Mouse (Mus musculus) gastrocnemius, postnatal 14 days (tissue): ENCODE results near the gene Uncx. TPM values are rescaled to one million over a fixed set of nuclear protein-coding genes. Genes with fewer than 3 reads are reported as not detected.

Source experiments
- DNase-seq: peaks from one replicate; pipeline ENCODE4 v3.0.0; 2021; ENCODE audit warnings: mixed read lengths
- intact Hi-C: fragments of 180-260 bp; cut with DNase I; formaldehyde crosslinking; loops from one replicate; pipeline ENCODE4 v1.15.1; 2025; ENCODE audit warnings: low total_unique reads
- total RNA-seq, 2 experiments: library from RNA; stranded (reverse); gene quantifications; 2 replicates each; pipeline ENCODE4 v1.2.3; 2021

Gene Uncx
- total RNA-seq, 2 experiments from 2014 or later = not detected

DNA sequence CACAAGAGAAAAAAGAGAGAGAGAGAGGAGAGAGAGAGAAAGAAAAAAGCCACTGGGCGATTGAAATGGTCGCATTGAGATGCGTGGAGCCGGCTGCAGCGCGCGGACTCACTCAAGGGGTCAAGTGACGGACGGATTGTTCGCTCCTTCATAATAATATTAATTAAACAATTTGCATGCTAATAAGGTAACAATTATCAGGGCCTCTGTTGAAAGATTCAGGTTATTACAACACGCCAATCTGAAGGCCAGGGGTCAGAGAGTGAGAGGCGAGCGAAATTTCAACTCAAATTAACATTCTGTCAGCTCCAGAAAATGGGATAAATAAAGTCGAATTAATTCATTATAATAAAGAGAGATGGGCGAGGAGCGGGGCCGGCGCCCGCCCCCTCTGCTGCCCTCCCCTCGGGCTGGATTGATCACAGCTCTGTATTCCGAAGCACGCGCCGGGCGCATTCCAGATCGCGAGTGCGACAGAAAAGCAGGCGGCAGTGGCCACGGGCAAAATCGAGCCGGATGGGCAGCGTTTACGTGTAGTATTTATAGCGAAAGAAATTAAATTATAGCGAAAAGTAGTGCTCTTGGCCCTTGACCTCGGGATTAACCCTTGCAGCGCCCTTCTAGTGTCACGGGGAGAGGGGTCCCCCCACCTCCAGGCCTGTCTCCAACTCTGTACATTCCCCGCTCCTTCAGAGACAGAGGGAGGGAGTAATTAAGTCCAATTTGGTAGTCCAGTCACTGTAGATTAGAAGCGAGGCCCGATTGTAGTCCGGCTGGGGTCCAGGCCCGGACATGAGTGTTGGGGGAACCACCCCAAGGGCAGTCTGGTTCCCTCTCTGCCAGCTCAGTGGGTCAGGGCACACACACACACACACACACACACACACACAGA, 1.9 kb upstream of the Uncx start:
- no peak for DNase-seq
- intact Hi-C loops = no loop called here

DNA sequence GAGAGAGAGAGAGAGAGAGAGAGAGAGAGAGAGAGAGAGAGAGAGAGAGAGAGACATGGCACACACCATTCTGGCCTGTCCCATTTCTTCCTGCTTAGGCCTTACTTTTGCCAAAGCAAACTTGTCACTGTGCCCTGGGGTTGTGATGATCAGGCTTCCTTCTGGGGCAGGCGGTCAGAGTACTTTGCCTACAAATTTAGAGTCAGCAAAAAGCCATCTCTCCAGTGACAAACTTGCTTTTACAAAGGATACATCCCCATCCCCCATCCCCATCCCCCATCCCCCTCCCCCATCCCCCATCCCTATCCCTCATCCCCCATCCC, 1.3 kb upstream of the Uncx start:
- DNase-seq = no peak
- intact Hi-C loops = no loop called here

DNA sequence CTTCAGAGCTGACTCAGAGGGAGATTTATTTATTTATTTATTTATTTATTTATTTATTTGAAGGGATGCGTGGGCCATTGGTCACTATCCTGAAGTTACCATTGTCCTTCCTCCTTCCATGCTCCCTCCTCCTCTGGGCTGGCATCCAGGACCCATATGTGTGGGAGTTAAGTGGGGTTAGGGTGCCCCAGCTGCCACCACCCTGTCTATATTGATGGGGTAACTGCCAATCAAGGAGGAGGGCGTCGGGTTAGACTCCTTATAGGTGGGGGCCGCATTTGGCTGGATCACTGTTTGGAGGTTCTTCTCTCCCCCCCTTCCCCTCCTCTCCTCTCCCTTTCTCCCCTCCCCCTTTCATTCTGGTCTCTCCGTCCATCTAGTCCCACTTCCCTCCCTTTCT, 738 bp upstream of the Uncx start:
- intact Hi-C loops = no loop called here
- DNase-seq = no peak

DNA sequence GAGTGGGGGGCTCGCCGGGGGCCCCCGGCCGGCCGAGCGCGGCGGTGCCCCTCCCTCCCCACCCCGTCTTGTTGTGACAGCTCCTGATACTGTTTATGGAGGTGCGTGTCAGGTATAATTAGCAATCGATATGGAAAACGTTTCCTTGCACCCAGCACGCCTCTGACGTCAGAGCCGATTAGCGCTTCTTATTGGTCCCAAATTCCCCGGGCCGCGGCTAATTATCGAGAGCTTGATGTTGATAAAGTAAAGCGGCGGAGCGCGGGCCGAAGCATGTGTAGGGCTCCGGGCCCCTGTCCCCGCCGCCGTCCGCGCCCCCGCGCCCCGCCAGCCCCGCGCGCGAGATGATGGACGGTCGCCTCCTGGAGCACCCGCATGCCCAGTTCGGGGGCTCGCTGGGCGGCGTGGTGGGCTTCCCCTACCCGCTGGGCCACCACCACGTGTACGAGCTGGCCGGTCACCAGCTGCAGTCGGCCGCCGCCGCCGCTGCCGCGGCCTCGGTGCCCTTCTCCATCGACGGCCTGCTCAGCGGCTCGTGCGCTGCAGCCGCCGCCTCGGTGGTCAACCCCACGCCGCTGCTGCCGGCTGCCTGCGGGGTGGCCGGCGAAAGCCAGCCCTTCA, 466 bp downstream of the Uncx start:
- no peak for DNase-seq
- intact Hi-C loops = no loop called here

DNA sequence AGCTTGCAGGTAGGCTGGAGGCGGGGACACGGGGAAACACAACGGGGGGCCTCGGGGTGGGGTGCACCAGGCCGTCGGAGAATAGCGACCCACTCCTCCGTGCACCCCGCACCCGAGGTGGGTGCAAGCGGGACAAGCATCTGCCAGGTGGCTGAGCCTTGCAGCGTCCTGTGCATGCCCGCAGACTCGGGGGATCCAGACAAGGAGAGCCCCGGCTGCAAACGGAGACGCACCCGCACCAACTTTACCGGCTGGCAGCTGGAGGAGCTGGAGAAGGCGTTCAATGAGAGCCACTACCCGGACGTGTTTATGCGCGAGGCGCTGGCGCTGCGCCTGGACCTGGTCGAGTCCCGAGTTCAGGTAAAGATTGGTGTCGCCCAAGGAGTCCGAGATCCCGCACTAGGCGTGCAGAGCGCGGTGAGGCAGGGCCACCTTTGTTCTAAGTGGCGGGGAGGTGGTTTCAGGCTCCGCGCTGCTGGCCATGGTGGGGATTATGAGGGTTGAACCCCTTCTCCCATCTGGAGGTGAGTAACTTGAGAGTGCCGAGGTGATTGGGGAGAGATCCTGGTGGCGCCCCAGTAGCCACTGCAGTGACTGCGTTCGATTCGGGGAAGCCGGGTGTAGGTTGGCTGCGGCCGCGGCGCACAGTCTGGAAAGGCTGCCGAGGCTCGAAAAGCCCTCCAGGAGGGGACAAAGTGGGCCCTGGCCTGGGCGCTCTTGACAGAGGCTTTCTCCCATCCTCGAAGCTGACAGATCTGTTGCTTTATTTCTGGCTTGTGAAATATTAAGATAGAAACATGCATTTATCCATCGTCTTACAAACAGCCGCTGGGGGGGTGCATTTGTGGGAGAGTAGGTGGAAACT, 1.2 kb downstream of the Uncx start:
- intact Hi-C loops = no loop called here
- DNase-seq = no peak

DNA sequence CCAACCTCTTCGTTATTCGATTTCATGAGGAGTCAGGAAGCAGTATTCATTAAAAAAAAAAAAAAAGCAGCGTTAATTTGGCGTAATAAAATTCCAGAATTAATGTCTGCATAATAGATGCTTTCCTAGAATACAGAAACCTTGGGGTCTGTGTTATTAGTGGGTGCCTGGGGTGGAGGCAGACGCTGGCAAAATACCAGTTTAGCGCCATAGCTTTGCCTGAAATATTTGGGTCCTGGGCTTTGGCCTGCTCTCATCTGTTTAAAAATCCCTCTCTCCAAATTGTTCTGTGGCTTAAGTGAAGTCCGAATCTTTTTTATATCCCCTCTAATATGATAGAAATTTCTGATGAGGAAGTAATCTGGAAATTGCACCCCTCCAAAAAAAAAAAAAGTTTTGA, 1.9 kb downstream of the Uncx start:
- no peak for DNase-seq
- intact Hi-C loops = no loop called here

DNA sequence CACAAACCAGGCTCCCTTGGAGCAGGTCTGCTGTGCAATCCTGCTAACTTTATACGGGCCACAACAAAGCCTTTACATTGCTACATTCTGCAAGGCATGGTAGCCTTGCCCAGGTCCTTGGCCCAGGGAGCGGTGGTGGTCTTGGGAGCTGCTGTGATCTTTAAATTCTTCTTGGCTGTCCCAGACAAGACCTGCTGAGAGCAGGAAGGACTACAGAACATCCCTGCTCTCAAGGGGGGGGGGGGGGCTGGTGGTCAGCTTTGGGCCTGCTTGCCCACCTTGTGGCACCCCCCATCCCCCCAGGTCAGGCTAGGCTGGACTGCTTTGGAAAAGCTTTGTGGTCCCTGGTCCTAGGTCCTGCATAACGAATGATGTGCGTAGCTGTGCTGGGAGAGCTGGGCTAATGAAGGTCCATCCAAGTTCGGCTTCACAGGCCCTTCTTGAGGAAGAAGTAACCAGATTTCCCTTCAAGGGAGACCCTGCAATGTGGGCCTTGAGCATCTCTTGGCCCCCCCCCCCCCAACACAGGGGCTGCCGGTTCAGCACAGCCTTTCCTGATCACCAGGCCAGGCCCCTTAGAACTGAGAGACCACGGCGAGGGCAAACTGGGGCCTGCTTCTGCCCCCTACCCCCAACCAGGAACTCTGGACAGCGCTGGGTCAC, 2.5 kb downstream of the Uncx start:
- DNase-seq = no peak
- intact Hi-C loops = no loop called here

DNA sequence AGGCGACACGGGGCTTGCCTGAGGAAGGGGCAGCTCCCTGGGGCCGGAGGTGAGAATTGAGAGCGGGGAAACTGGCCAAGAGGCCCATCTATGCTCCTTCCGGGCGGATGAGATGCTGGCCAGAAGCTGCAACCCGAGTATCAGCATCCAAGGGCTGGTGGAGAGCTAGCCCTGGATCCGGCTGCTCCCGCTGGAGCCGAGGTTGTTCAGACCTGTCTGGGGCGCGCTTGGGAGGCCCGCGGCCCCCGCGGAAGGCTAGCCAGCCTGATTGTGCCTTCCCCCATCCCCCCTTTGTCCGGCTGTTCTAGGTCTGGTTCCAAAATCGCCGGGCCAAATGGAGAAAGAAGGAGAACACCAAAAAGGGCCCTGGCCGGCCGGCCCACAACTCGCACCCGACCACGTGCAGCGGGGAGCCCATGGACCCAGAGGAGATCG, 3.1 kb downstream of the Uncx start:
- DNase-seq = no peak
- intact Hi-C loops = no loop called here

DNA sequence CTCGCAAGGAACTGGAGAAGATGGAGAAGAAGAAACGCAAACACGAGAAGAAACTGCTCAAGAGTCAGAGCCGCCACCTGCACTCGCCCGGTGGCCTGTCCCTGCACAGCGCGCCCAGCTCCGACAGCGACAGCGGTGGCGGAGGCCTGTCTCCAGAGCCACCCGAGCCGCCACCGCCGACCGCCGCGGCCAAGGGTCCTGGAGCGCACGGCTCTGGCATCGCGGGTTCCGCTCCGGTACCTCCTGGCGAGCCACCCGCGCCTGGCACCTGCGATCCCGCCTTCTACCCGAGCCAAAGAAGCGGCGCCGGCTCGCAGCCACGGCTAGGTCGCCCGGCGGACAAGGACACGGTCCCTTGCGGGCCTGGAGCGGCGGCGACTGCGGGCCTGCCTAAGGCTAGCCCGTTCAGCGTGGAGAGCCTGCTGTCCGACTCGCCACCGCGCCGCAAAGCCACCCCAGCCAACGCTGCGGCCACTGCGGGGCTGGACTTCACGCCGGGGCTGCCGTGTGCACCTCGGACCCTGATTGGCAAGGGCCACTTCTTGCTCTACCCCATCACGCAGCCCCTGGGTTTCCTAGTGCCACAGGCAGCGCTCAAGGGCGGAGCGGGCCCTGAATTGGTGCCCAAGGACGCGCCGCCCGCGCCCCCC, 3.6 kb downstream of the Uncx start:
- intact Hi-C loops = no loop called here
- DNase-seq = no peak

DNA sequence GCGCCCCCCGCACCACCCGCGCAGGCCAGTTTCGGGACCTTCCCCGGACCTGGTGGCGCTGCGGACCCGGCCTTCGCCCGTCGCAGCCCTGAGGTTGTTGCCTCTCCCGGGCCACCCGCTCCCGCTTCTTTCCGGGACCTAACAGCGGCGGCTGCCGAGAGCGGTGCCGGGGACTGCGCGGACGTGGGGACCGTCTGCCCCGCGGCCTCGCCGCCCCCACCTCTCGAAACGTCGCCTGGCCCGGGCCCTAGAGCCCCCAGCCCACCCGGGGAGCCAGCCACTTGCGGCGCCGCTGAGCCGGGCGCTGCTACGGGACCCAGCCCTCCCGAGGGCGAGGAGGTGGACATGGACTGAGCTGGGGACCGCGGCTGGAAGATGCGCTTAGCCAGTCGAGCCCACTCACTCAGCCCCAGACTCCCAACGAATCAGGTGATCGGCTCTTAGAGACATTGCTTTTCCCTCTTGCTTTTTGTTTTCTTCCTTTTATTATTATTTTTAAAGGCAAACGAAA, 4.2 kb downstream of the Uncx start:
- intact Hi-C loops = no loop called here
- DNase-seq = no peak

DNA sequence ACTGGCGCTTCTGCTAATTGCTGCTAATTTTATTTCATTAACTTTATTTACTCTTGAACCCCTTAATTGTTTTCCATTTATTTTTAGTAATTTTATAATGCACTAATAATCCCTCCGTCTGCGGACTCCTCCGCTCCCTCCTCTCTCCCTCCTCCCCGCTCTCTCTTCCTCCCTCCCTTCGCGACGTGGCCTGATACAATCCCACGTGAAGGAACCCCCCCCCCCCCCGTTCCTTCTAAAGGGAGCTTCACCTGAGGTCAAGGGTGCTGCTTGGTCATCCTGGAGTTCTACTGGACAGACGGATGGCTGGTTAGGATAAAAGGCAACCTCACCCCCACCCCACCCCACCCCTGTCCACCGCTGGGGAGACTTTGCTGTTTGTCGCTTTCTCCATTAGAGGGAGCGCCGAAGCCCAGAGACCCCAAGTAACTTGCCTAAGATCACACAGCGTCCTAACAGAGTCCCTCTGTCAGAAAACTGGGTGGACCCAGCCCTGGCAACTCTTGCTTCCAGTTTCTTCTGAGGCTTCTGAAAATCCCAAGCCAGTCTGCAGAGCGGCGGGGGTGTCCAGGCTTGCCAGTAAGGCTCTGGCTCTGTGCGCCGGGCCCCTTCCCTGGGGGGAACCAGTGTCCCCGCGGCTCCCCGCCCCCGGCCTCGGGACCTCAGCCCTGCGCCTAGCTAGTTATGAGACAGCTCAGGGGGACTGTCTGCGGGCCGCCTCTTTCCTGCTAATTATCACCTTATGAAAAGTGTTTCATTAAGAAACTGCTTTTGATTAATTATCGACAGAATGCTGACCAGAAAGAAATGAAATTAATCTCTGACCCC, 10.4 kb downstream of the Uncx start:
- intact Hi-C loops = no loop called here
- DNase-seq = no peak

DNA sequence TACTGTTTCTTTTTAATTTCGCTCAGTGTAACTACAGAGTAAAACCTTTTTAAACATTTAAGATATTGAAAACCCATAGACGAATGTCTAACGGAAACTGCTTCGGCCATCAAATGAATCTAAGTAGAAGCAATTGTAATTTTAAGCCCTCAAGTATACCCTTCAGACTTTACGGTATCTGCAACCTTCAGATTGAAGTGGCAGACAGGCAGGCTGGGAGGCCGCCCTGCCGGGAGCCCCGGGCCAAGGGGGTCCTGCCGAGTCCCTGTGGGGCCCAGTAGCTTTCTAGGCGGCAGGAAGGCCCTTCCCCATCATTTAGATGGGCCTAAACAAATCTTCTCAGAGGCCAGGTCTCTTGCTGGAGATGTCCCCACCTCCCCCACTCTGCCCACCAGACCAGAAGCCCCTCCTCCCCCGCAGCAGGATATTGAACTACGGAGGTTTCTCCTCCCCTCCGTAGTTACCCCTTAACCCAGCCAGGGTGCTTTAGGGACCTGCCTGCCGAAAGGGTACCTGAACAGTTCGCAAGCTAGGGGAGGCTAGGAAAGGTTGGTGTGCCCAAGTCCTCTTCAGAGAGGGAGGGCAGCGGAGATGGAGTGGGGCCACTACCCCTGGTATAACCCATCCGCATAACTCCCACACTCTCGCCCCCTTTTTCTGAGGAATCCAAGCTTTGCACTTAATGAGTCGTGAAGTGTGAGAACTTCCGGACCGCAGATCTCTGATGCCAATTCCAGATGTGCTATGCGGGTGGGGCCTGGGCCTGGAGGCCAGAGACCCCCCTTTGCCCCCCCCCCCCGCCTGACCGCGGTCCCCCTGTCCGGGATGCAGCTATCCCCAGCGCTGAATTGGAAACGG, 11.4 kb downstream of the Uncx start:
- DNase-seq = no peak
- intact Hi-C loops = no loop called here

DNA sequence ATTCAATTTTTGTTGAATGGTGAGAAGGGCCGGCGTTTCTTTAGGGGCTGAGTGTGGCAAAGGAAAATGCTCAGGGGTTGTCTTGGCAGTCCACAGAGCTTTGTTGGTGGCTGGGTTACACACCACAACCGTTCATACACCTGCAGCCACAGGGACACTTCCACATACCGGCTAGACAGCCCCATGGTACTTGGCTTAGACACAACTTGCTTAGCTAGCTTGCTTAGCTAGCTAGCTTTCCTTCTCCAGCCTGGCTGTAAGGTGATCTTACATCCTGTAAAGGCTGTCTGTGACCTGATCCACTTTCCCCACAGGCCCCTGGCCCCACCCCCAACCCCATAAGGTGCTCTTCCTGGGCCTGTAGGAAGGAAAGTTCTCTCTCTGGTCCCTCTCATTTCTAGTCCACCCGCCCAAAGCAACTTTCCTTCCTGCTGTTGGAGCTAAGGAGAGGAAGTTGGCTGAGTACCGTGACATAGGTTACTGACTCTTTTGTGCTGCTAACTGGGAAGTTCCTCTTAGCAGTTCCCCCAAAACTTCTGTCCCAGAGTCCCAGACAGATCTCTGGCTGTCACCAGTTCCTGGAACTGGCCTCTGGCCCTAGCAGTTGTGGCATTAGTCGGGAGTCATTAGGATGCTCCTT, 12.3 kb downstream of the Uncx start:
- intact Hi-C loops = no loop called here
- DNase-seq = no peak

DNA sequence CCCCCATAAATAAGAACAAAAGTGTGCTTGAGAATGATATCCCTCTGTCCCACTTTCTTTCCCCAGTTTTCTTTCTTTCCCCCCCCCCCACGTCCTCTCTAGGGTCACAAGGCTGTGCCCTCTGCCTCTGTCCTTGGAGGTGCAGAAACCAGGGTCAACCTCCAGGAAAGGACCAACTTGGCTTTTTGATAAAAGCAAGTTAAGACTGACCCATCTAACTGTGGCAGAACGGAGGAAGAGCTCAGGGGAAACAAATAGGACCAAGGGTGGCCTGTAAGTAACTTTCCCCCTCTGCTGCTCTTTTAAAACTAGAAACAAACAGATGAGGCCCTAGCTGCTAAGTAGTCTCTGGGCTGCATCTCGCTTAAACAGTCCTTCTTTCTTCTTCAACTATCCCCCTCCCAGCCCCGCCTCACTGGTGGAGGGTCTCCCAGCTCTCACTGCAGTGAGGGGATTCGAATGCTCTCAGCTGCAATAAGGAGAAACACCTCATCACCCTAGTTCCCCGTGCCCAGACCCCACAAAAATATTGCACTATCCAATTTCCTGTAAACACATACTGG, 12.9 kb downstream of the Uncx start:
- intact Hi-C loops = no loop called here
- DNase-seq = no peak

DNA sequence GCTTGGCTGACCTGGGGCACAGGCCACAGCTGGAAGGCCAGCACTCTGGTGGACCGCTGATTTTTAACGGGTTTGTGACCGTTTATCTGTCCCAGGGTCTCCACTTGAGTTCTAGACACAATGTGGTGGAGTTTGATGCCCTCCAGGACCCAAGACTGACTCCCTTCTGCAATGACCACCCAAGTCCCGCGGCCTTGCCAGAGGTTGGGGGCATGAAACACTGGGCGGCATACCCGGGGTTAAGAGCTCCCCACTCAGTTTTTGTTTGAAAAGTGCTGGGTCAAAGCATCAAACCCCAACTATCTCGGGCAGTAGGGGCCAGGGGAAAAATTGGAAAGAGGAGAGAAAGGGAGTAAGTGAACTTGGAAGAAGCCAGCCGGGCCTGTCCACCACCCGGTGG, 13.8 kb downstream of the Uncx start:
- intact Hi-C loops = no loop called here
- DNase-seq = no peak

DNA sequence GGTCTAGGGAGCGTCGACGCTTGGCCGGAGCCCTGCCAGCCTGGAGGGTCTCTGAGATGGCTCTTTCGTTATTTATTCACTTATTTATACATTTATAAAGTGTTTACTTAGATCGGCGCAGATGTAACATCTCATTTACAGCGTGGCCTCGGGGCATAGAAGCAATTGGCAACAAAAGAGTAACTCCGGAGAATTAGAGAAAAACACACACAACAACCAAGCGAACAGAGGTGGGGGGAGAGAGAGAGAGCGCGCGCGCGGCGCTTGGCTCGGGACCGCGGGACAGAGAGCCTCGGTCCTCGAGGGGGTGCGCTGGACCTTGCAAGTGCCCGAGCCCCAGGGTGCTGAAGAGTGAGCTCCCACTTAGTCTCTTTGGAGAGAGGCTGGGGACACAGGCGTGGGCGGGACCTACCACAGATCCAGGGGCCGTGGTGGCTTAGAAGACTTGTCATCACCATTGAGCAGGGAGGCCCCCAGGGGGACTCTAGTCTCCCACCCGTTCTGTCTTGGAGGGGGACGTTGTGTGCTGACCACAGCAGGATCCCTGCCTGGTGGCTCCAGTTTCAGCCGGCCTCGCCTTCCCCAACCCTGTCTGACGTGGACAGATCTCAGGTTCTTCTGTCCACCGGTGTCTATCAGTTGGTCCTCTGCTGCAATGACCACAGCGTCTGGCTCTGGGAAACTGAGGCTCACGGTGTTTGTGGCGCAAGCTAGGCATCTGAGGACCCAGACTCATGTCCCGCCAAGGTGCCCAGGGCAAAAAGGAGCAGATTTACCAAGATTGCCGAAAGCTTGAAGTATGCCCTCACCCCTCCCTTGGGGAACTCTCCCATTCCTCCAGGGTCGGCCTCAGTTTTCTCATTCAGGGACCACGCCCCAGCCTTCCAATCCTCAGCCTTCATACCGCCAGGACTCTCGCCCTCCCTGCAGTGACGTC, 14.5 kb downstream of the Uncx start:
- intact Hi-C loops = no loop called here
- no peak for DNase-seq
